Mouse (Mus musculus) hindbrain, embryonic 14.5 days (tissue): ENCODE measurements around the gene Lactb. TPM values are rescaled to one million over a fixed set of nuclear protein-coding genes. Genes with fewer than 3 reads are reported as not detected.

Experiments used
- ATAC-seq: fragments of 200-750 bp; cut with Nextera tagmentation; 2 replicates; pipeline ENCODE4 v1.8.0; 2017; ENCODE audit warnings: moderate number of reproducible peaks, mild to moderate bottlenecking, moderate TSS enrichment, moderate library complexity; ENCODE audit not compliant: low FRiP score
- DNase-seq: peaks from one replicate; pipeline ENCODE4 v3.0.0-alpha.2; 2015; ENCODE audit warnings: low spot score
- H3K27ac ChIP-seq: fragments of 300-500 bp; sonication (generic); 2 replicates; pipeline ENCODE4 v1.5.1; 2014; ENCODE audit warnings: mild to moderate bottlenecking, moderate library complexity
- H3K27me3 ChIP-seq: fragments of 300-500 bp; sonication (generic); 2 replicates; pipeline ENCODE4 v1.6.1; 2014; ENCODE audit warnings: mild to moderate bottlenecking, low read length, mixed read lengths; ENCODE audit not compliant: control insufficient read depth, insufficient read depth
- H3K36me3 ChIP-seq: fragments of 300-500 bp; sonication (generic); replicated peaks from 2 replicates; pipeline ENCODE4 v1.6.1; 2014; ENCODE audit not compliant: control insufficient read depth, insufficient read depth
- H3K4me1 ChIP-seq: fragments of 300-500 bp; sonication (generic); replicated peaks from 2 replicates; pipeline ENCODE4 v1.6.1; 2014; ENCODE audit warnings: antibody characterized with exemption, low read length, mixed read lengths; ENCODE audit not compliant: control insufficient read depth, insufficient read depth
- H3K4me2 ChIP-seq: fragments of 300-500 bp; sonication (generic); replicated peaks from 2 replicates; pipeline ENCODE4 v1.6.1; 2014; ENCODE audit warnings: mild to moderate bottlenecking, moderate library complexity
- H3K4me3 ChIP-seq: fragments of 300-500 bp; sonication (generic); replicated peaks from 2 replicates; pipeline ENCODE4 v1.5.1; 2014; ENCODE audit warnings: mild to moderate bottlenecking, low read length
- H3K9ac ChIP-seq: fragments of 300-500 bp; sonication (generic); 2 replicates; pipeline ENCODE4 v1.6.1; 2014
- H3K9me3 ChIP-seq: fragments of 300-500 bp; sonication (generic); 2 replicates; pipeline ENCODE4 v1.6.1; 2016; ENCODE audit warnings: low read length; ENCODE audit not compliant: control insufficient read depth
- WGBS: fragments of 180-500 bp; shearing (Covaris S2); extraction: QIAGEN DNeasy Blood & Tissue Kit; methylation state at CpG from one replicate; pipeline ENCODE4 v1.1.7; 2014; 5-methylcytosine and 5-hydroxymethylcytosine counted together
- polyA plus RNA-seq: library from polyadenylated mRNA; unstranded; fragments of >200 nt; fragmentation: Nextera tagmentation; extraction: Ambion mirVana; gene quantifications from 2 replicates; pipeline ENCODE4 v1.2.1, GENCODE M21; 2014

Lactb gene
- polyA plus RNA-seq, 1 experiment from 2014 or later, result 17.8 TPM

DNA sequence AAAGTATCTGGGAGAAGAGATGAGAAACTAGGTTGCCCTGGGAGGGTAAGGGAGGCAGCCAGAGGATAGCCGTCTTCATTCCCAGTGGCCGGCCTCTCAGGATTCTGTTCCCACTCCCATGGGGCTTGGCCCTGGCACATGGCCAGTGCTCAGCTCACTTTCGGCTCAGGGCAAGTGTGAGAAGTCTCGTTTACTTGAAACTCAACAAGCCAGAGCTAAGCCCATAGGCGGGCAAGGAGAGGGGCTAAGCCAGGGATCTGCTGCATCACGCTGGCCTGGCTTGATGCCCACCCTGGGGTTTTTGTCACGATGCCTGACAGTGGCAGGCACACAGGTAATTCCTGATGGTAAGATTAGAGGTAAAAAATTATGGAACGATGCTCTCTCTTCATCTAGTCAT lies 37.8 kb downstream of the Lactb start:
- Histone ChIP-seq H3K4me3 (no peak overlapping the region), H3K27ac (no peak overlapping the region), H3K4me2 (no peak overlapping the region), H3K9ac (no peak overlapping the region), H3K27me3 (no peaks in the 10 kb centered on the region), H3K4me1 (peaks cover 18% of the 10 kb centered on the region), H3K9me3 (no peaks in the 10 kb centered on the region), H3K36me3 (no peaks in the 10 kb centered on the region)
- DNase-seq (peak; percentile 61), ATAC-seq (no peak)
- WGBS, result 60% methylated on average over 8 of the region's 8 CpGs

DNA sequence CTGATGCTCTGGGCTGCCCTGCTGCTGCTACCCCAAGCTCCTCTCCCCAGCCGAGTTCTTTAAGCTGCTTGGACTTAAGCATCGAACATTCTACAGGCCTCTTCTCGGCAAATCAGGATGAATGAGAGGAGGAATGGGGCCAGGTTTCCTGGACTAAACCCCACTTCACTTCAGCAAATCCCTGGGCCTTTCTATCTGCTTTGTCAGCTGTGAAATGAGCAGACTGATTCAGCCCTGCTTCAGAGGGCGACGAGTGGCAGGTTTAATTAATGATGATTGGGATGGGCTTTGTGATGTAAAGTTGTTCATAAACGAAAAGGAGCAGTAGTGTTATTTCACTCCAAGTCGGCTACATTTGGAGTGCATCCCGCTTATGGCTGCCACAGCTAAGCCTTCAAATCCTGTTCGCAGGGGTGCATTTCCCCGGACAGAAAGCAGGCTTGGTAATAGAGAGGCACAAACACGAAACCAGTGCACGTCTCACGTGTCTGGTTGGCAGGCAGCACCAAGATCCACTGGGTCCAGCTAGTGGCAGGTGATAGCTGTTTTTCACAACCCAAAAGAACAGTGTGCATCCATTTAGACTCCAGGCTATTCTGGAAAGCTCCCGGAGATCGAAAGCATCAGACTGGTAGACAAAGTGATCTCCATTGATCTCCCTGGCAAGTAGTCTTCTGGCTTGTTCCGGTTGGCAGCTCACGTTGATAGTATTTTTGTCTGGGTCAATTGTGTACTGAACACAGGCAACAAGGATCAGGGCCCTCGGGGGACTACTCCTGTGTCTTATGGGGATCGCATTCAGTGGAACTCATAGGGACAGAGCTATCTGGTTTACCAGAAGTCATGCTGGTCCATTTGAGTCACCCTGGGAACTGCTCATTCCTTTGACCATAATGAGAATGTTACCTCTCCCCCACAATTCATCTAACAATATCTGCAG lies 41.1 kb downstream of the Lactb start:
- Histone ChIP-seq H3K36me3 (no peaks in the 10 kb centered on the region), H3K9me3 (no peaks in the 10 kb centered on the region), H3K9ac (peak overlapping the region; percentile 33; the same call in 1 of the 2 replicates), H3K27ac (peak overlapping the region; percentile 77), H3K4me1 (peaks cover 18% of the 10 kb centered on the region), H3K4me2 (no peak overlapping the region), H3K4me3 (no peak overlapping the region), H3K27me3 (no peaks in the 10 kb centered on the region)
- 25% methylated on average over 19 of the region's 19 CpGs for WGBS
- DNase-seq (peak; percentile 56), ATAC-seq (peak; percentile 70; the same call in 1 of the 2 replicates)

DNA sequence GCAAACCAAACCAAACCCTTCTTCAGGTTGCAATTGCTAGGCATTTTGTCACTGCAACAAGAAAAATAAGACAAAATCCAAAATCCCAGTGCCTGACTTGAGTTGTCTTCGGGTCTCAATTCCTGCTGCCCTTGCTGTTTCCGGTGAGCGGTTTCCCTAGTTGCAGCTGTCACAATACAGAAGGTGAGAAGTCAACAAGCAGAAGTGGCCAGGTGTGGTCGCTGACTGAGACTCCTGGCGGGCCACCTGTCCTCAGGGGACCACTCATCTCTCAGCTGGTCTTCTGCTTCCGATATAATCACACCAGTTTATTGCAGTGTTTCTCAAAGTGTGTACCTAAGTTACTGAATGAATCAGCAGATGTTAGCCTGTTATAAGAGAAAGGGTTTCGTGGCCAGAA lies 44.9 kb downstream of the Lactb start:
- Histone ChIP-seq H3K36me3 (no peaks in the 10 kb centered on the region), H3K4me2 (no peak overlapping the region), H3K4me1 (peaks cover 18% of the 10 kb centered on the region), H3K4me3 (no peak overlapping the region), H3K27me3 (no peaks in the 10 kb centered on the region), H3K9me3 (no peaks in the 10 kb centered on the region), H3K9ac (no peak overlapping the region), H3K27ac (no peak overlapping the region)
- ATAC-seq (no peak), DNase-seq (no peak)
- WGBS, result 73% methylated on average over 7 of the region's 7 CpGs

GRCm38 (mm10) chr9:66927696-66928402 lies 47.4 kb downstream of the Lactb start:
- 62% methylated on average over 8 of the region's 8 CpGs for WGBS
- DNase-seq, result peak; percentile 42
- H3K36me3 ChIP-seq, result no peaks in the 10 kb centered on the region
- H3K4me2 ChIP-seq, result no peak overlapping the region
- no peak overlapping the region for H3K9ac ChIP-seq
- ATAC-seq, result peak; percentile 31; the same call in 1 of the 2 replicates
- no peaks in the 10 kb centered on the region for H3K9me3 ChIP-seq
- H3K4me1 ChIP-seq, result no peaks in the 10 kb centered on the region
- H3K27ac ChIP-seq, result no peak overlapping the region
- H3K27me3 ChIP-seq, result no peaks in the 10 kb centered on the region
- no peak overlapping the region for H3K4me3 ChIP-seq

- H3K9ac ChIP-seq, result no peak overlapping the region
- no peak overlapping the region for H3K27ac ChIP-seq
- no peak for ATAC-seq
- 86% methylated on average over 3 of the region's 3 CpGs for WGBS
- no peaks in the 10 kb centered on the region for H3K36me3 ChIP-seq
- DNase-seq, result no peak
- H3K27me3 ChIP-seq, result no peaks in the 10 kb centered on the region
- H3K4me2 ChIP-seq, result no peak overlapping the region
- H3K9me3 ChIP-seq, result no peaks in the 10 kb centered on the region
- H3K4me1 ChIP-seq, result no peaks in the 10 kb centered on the region
- no peak overlapping the region for H3K4me3 ChIP-seq
These were observed 49.4 kb downstream of the Lactb start for GRCm38 (mm10) chr9:66925853-66926252.

DNA sequence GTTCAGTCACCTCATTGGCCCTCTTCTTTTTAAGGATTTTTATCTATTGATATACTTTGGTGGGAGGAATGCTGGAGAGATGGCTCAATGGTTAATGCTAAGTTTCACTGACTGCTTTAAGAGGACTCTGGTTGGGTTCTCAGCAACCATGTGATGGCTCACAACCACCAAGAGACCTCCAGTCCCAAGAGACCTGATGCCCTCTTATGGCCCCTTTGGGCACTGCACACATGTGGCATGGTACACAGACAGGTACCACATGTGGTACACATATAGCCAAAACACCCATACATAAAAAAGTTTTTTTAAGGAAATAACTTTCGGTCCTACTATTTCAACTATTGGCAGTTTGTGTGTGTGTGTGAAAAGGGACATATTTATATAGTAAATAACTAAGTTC lies 53.2 kb downstream of the Lactb start:
- H3K27me3 ChIP-seq, result no peaks in the 10 kb centered on the region
- no peak overlapping the region for H3K4me2 ChIP-seq
- no peak overlapping the region for H3K9ac ChIP-seq
- no peak overlapping the region for H3K27ac ChIP-seq
- H3K4me1 ChIP-seq, result peaks cover 17% of the 10 kb centered on the region
- ATAC-seq (no peak), DNase-seq (no peak)
- H3K4me3 ChIP-seq, result no peak overlapping the region
- WGBS, result 96% methylated on average over 1 of the region's 1 CpGs
- H3K9me3 ChIP-seq, result no peaks in the 10 kb centered on the region
- H3K36me3 ChIP-seq, result peaks cover 3% of the 10 kb centered on the region; the same call in 1 of the 2 replicates

- 10% methylated on average over 6 of the region's 6 CpGs for WGBS
- H3K27me3 ChIP-seq, result no peaks in the 10 kb centered on the region
- H3K27ac ChIP-seq, result no peak overlapping the region
- peak overlapping the region; percentile 63 for H3K4me2 ChIP-seq
- ATAC-seq, result no peak
- peaks cover 20% of the 10 kb centered on the region for H3K4me1 ChIP-seq
- no peak for DNase-seq
- no peaks in the 10 kb centered on the region for H3K9me3 ChIP-seq
- peaks cover 6% of the 10 kb centered on the region; the same call in 1 of the 2 replicates for H3K36me3 ChIP-seq
- H3K9ac ChIP-seq, result no peak overlapping the region
- H3K4me3 ChIP-seq, result no peak overlapping the region
These were observed 54.6 kb downstream of the Lactb start for GRCm38 (mm10) chr9:66920488-66921279.

GRCm38 (mm10) chr9:66919981-66920380 lies 55.3 kb downstream of the Lactb start:
- peak overlapping the region; percentile 77 for H3K27ac ChIP-seq
- peak overlapping the region; percentile 56 for H3K9ac ChIP-seq
- H3K4me2 ChIP-seq, result peak overlapping the region; percentile 63
- WGBS, result 0% methylated on average over 14 of the region's 14 CpGs
- no peaks in the 10 kb centered on the region for H3K27me3 ChIP-seq
- DNase-seq (no peak), ATAC-seq (peak; percentile 19; the same call in 1 of the 2 replicates)
- peaks cover 24% of the 10 kb centered on the region for H3K4me1 ChIP-seq
- peak overlapping the region; percentile 88 for H3K4me3 ChIP-seq
- H3K36me3 ChIP-seq, result peaks cover 6% of the 10 kb centered on the region; the same call in 1 of the 2 replicates
- no peaks in the 10 kb centered on the region for H3K9me3 ChIP-seq
